Mouse (Mus musculus) kidney, adult 18-20 months (tissue): ENCODE measurements at regions not wholly inside any gene's neighbourhood (a gene's known extent, or its start where the extent isn't known, plus 50 kb on each side); places are given as distances from the start of the nearest gene placed in this dataset.

Experiments used
- DNase-seq: peaks from one replicate; pipeline ENCODE4 v3.0.0; 2021

GRCm38 (mm10) chr4:56252375-56252774 lies 487.5 kb upstream of the Gm26657 start:
- DNase-seq = no peak

GRCm38 (mm10) chr4:56251766-56252165 lies 488.1 kb upstream of the Gm26657 start:
- DNase-seq = no peak

DNA sequence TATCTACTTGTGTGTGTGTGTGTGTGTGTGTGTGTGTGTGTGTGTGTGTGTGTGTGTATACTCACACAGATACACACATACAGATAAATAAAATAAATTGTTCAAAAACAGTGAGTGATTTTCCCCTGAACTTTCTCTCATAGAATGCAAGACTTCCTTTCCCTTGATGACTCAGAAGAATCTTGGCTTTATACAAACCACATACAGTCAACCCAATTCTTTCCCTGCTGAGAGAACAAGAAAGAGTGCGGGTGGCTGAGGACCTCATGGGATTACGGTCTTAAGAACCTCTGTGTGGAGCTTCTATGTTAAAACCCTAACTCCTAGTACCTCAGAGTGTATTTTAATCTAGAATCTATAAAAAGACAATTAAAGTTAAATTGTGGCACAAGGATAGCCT lies 489.3 kb upstream of the Gm26657 start:
- no peak for DNase-seq

- DNase-seq = no peak
Observed at GRCm38 (mm10) chr4:56243863-56244262, 496.0 kb upstream of the Gm26657 start.

DNA sequence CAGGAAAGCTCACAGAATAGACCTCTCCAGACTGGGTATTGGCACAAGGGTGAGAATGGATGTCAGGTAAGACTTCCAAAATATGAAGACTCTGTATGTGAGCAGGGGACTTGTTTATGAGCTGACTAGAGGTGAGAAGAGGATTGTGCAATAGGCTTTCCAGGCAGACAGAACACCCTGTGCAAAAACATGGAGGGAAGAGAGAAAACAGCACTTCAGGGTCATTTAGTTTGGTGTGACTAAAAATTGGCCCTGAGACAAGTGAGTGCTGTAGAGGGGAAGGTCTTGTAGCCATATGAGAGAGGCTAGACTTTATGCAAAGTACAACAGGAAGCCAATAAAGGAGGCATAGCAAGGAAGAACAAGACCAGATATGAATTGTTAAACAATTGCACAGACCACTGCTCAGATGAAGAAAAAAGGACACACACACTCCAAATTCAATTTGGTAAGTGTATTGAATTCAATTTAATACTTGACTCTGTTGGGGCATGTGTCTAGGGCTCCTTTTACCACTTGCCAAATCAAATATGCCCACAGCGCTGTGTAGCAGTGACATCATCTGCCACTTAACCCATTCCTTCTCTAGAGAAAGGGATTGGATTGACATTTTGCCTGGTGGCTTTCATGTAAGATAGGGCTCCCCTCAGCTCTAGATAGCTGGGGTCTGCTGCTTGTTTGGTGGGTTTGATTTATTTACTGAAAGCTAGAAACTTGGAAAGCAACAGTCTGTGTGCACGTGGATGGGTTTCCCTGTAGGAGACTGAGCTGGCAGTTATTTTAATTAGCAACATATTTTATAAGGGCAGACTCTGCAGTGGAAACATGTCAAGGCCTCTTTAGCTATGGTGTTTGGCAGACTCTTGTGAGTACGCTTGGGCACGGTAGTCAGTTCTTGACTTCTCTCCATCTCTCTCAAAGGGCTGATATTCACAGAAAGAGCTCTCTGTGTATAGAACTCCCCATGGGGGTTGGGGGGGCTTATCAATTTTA lies 501.1 kb upstream of the Gm26657 start:
- no peak for DNase-seq

DNA sequence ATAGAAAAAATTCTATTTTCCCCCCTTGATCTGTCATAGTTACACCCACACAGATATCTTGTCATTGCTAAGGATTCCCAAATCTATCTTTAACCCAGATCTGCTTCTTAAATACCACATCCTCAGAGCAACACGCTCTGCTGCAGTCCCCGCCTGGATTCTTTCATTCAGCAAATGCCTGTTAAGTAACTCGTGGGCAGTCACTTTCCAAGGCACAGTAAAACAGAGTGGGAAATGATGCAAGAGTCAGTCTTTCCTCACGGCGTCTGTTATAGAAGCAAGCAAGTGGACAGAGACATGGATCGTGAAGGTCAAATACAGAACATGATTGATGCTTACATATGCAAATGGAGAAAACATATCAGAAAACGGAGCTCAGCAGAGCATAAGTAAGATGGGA lies 508.5 kb upstream of the Gm26657 start:
- DNase-seq = no peak

DNA sequence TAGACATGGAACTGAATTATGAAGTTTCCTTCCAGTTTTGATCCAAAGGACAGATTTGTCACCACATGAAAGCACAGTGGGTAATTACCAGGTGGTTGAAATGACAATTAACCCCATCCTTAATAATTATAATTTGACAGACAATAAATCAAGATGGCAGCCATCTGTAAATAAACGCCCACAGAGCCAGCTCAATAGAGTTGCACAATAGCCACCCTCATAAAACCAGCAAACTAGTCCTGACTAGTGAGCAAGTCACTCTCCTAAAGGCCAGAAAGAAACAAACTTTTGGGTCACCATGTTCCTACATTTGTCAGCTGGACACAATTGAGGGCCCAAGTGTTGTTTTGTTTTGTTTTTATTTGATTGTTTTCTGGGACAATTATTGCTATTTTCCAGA lies 509.4 kb upstream of the Gm26657 start:
- no peak for DNase-seq

DNA sequence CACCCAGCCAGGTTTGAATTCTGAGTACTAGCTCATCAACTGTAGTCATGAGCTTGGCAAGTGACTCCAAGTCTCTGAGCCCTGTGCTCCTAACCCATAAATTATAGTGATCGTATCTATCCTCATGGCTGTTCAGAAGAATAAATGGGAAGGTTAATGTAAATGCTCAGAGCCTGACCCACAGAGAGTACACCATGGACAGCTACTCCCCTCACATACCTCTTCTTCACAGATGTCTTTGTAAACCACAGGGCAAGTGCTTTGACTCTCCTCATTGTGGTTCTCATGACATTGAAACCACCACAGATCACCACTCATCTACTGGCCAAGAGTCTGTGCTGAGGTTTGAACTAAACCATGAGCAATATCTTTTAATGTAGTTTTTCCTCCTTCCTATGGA lies 513.4 kb upstream of the Gm26657 start:
- no peak for DNase-seq

GRCm38 (mm10) chr4:56224542-56224941 lies 515.3 kb upstream of the Gm26657 start:
- DNase-seq = peak; percentile 3

DNA sequence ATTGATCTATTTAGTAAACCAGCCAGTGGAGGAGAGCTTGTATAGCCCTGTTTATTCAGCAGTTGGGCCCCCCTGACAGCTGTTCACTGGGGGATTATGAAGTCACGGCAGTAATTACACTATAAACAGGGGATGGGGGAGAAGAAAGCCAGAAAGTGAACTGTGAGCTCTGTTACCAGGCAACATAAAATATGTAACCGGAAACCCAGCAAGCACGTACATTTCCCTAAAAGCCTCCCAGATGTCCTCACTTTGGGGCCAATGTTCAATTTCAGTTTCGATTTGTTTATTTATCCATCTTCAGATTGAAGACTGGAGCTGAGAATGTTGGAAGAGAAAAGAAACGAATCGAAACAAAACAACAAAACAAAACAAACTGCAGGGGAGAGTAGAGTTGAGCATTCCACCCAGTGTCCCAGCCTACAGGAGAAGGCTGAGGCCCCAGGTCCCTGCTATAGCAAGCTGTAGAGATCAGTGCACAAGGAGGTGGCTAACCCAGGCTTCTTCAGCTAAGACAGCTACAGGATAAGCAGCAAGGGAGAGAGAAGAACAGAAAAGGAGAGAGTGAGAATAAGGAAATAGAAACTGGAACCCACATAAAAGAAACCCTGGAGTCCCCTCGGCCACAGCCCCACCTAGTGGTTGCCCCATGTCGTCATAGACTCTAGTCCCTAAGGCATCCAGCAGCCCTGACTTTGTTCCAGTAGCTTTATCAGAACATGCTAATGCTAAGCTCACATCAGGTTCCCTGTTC lies 517.7 kb upstream of the Gm26657 start:
- peak; percentile 35 for DNase-seq

DNA sequence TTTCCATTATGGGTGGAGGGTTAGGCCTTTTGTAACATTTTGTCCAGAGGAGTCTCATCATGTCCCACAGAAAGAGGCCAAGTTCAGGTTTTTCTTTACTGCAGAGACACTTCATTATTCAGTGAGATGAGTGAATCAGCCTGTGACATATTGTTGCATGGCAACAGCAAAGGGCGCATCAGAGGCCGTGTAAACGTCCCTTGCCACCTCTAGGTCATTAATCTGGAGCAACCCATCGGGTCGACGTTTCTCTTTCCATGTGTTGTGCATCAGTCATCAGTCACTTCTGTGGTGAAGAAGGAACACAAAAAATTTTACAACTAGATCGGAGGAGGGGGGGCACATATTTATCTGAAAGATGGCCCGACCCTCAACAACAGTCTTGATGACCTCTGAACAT lies 519.3 kb upstream of the Gm26657 start:
- no peak for DNase-seq

DNA sequence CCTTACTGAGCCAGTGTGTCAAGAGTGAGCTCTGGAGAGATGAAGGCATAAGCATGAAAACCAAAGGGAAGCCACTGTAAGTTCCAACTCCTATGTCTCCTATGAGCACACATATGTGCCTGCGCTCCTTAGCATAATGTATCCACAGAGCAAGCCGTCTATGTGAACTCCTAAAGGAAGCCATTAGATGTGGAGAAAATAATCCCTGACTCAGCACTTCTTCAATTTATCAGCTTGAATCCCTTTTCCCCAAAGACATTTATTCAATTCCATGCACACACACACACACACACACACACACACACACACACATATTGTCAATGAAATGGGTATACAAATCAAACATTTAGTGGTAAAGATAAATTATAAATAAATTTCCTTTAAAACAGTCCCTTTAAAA lies 530.4 kb upstream of the Gm26657 start:
- DNase-seq = no peak

GRCm38 (mm10) chr4:56207726-56208125 lies 532.1 kb upstream of the Gm26657 start:
- DNase-seq = no peak

GRCm38 (mm10) chr4:56205069-56205468 lies 534.8 kb upstream of the Gm26657 start:
- DNase-seq = no peak

DNA sequence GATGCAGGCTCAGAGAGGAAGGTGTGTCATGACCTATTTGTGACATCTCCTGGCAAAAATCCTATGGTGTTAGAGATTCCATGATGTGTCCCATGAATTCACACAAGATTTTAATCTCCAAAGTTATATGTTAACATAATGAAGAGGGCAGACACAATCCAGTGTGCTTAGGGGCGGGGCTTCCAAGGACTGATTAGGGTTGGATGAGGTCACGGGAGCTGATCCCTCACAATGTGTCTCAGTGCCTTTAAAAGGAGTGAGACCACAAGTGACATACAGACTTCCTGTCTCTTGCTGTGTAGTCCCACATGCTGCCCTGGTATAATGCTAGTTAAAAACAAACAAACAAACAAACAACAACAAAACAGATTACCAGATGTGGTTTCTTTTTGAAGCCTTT lies 546.5 kb upstream of the Gm26657 start:
- no peak for DNase-seq

- DNase-seq = no peak
Observed at GRCm38 (mm10) chr4:56192516-56192915, 547.4 kb upstream of the Gm26657 start.

DNA sequence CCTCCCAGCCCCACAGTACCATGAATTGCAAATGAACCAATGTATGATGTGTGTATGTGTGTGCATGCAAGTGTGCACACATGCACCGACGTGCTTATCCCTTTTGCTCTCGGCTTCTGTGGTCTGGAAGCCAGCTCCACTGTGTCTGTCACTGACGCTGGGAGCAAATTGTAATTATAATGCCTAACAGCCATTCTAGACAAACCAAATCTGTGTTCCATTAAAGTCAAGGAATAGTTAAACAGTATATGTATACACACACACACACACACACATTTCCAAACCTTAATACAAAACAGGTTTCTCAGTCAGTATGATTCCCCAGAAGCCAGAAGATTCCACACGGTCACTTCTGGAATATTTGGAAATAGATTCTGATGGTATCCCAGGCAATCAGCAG lies 560.3 kb upstream of the Gm26657 start:
- DNase-seq = no peak

DNA sequence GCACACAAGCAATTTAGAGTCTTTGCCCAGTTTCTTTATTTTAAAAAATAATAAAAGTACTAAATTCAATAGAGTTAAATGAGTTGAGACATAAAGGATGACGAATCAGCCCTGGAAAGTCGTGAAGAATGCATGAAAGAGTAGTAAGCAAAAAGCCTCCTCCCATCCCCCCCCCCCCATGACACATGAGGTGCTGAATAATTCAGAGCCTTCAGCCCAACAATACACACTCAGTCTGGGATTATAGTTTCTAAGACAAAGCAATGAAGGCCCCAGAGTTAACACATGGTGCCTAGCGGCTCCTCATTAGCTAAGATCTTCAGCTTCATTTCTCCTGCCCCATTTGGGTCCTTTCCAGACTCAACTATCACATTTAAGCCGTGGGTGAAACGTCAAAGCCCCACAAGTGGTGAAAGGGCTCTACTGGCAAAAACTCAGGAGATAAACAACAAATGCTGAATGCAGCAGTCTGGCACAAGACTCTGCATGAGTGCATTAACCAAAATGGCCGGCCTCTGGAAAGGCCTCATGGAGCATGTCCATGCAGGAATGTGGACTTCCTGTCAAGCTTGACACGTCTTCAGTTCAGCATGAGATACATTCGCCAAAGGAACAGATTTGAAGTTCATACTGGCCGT lies 560.9 kb upstream of the Gm26657 start:
- DNase-seq = no peak

DNA sequence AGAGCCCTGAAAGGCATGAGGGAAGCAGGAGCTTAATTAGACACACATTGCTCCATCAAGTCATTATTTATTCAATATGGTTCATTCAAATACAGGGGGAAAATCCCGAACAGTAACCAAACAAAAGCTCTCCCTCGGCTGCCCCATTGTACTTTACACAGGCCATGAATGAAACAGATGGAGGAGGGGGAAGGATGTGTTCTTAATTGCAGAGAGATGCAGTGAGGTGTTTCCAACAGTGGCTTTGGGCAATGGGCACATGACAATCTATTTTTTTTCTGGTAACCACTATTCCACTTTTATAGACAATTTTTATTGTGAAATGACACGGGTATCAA lies 578.6 kb upstream of the Gm26657 start:
- no peak for DNase-seq

DNA sequence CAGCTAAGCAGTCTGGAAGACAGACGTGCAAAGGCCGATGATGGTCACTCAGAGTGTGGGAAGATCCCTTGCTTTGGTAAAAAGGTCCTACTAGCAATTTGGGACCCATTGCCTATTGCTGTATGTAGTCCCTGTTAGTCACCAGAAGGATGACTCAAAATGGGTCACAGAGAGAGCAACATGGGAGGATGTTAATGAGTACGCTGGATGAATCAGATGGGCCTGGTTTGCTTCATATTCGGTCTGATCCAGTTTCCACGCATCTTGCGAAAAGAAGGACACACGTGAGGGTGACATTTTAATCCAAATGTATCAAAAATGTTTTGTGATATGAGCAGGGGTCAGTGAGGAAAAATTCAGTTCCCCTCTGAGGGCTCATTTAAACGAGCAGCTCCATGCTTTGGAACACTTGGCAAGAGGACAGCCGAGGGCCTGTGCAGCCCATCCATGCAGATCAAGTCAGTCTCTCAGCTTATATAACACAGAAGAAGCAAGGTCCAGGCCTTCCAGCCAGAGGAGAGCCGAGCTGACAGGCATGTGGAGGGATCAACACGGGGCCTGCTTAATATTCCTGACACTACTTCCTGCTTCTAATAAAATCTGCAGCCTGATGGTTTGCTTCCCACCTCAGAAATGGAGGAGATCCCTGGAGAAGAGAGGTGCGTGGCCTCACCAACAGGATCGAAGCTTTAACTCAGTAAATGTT lies 579.2 kb upstream of the Gm26657 start:
- DNase-seq = no peak

GRCm38 (mm10) chr4:56157521-56158065 lies 582.3 kb upstream of the Gm26657 start:
- no peak for DNase-seq

DNA sequence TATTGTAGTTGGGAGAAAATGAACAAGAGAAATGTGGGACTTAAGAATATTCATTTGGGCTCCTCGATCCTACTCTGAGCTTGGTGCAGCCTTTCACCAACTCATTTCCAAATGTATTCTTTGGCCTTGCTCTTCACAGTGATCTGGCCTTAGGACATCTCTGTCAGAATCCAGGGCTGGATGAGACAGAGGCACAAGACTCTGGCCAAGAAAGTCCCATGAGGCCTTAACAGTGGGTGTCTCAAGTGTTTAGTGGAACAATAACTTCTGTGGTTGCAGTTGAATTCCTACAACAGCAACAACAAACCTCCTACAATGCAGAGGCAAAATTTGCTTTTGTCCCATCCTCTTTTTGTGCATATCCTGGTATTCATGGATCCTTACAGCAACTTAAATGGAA lies 589.2 kb upstream of the Gm26657 start:
- DNase-seq = no peak

DNA sequence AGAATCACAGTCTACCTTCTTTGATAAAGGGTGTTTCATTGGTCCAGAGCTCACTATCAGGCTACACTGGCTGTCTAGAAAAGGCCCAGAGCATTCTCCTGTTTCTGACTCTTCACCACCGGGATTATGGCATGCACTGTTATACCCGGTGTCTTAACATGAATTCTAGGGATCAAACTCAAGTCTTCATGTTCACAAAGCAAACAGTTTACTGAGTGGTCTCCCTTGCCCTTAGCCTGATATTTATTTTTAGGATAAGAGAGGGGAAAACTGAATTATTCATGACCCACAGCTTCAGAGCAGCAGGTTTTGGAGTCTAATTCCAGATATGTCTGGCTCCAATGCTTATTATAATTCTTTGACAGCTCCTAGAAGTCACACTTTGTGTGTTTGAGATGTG lies 596.0 kb upstream of the Gm26657 start:
- no peak for DNase-seq
